Mouse (Mus musculus): ENCODE results near the gene Eef2. TPM values are rescaled to one million over a fixed set of nuclear protein-coding genes. Genes with fewer than 3 reads are reported as not detected.
"Not testable (repeated sequence)": the region's sequence is repeated elsewhere in the genome, so short reads cannot be mapped to it uniquely, and the experiment has no call there.

Gene Eef2
- polyA plus RNA-seq, 1 experiment = 1,330 TPM

DNA sequence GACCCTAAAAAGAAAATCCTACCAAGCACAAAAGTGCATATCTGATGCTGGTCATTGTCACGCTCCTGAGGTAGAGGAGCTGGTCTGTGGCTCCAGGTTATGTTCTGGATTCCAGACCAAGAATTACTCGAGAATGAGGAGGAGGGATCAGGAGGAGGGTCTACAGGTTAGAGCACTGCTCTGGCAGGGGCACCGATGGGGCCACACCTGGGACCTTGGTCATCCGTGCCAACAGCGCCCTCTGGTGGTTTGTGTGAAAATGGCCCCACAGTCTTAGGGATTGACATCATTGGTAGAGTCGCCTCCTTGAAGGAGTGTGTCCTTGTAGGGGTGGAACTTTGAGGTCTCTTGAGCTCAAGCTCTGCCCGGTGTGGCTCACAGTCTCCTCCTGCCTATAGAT lies 41.5 kb downstream of the Eef2 start:
- H3K27ac ChIP-seq (ENCODE audit: insufficient read depth, low read depth, low read length) = no peak overlapping the region
- H3K4me3 ChIP-seq (ENCODE audit: insufficient read depth, low read depth, low read length) = no peak overlapping the region
- TF ChIP-seq CTCF (conservative IDR thresholded peaks at IDR 0.05; ENCODE audit: insufficient read depth, insufficient read length, low read depth, low read length) (peak; percentile 84), POLR2A (IDR thresholded peaks at IDR 0.05; ENCODE audit: low read depth, low read length) (no peak)
- DNase-seq = peak; percentile 75
- H3K4me1 ChIP-seq (ENCODE audit: control insufficient read depth, insufficient read depth, low read length) = 0 out of 2 replicates have a peak, but pooled peaks cover 3% of the 10 kb centered on the region
- H3K36me3 ChIP-seq (ENCODE audit: control insufficient read depth, insufficient read depth, low read length) = no peaks in the 10 kb centered on the region
- WGBS = 23% methylated on average over 7 of the region's 7 CpGs
- H3K27me3 ChIP-seq (replicated peaks; ENCODE audit: control insufficient read depth, insufficient read depth, low read length) = no peaks in the 10 kb centered on the region

DNA sequence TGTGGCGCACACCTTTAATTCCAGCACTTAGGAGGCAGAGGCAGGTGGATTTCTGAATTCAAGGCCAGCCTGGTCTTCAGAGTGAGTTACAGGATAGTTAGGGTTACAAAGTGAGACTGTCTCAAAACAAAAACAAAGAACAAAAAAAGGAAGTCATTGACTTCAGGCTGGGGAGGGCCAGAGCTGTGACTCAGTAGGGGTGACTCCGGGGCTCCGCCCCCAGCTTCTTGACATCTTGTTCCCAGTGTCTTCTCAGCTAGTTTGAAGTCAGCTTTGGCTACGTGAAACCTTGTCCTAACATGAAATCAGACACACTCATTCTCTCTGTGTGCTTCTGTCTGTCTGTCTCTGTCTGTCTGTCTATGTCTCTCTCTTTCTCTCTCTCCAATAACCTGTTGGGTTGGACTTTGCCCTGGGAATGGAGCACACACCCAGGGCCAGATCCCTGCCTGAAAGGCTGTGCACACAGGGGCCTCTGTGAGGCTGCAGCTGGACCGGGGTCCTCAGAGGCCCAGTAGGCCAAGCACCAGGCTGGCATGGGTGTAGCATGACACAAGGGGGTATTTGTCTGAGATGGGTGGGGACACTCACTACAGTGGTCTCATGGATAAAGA lies 45.1 kb downstream of the Eef2 start:
- no peak overlapping the region for H3K4me3 ChIP-seq (ENCODE audit: insufficient read depth, low read depth, low read length)
- H3K27me3 ChIP-seq (replicated peaks; ENCODE audit: control insufficient read depth, insufficient read depth, low read length) = no peaks in the 10 kb centered on the region
- DNase-seq = no peak
- H3K27ac ChIP-seq (ENCODE audit: insufficient read depth, low read depth, low read length) = no peak overlapping the region
- 83% methylated on average over 5 of the region's 5 CpGs for WGBS
- no peak for TF ChIP-seq CTCF (conservative IDR thresholded peaks at IDR 0.05; ENCODE audit: insufficient read depth, insufficient read length, low read depth, low read length)
- no peak for TF ChIP-seq POLR2A (IDR thresholded peaks at IDR 0.05; ENCODE audit: low read depth, low read length)
- H3K36me3 ChIP-seq (ENCODE audit: control insufficient read depth, insufficient read depth, low read length) = no peaks in the 10 kb centered on the region
- 0 out of 2 replicates have a peak, but pooled peaks cover 3% of the 10 kb centered on the region for H3K4me1 ChIP-seq (ENCODE audit: control insufficient read depth, insufficient read depth, low read length)

DNA sequence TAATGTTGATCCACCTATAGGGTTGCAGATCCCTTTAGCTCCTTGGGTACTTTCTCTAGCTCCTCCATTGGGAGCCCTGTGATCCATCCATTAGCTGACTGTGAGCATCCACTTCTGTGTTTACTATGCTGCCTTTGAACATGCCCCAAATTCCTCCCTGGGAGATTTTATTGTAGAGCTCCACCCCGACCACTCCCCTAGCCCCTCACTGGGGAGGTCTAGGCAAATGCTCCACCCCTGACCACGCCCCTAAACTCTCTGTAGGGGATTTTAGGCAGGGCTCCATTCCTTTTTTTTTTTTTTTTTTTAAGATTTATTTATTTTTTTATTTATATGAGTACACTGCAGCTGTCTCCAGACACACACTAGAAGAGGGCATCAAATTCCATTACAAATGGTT lies 47.3 kb downstream of the Eef2 start:
- not testable (repeated sequence) for H3K36me3 ChIP-seq (ENCODE audit: control insufficient read depth, insufficient read depth, low read length); H3K27me3 ChIP-seq (replicated peaks; ENCODE audit: control insufficient read depth, insufficient read depth, low read length); DNase-seq; H3K4me1 ChIP-seq (ENCODE audit: control insufficient read depth, insufficient read depth, low read length); H3K27ac ChIP-seq (ENCODE audit: insufficient read depth, low read depth, low read length); H3K4me3 ChIP-seq (ENCODE audit: insufficient read depth, low read depth, low read length)
- WGBS = 50% methylated on average over 2 of the region's 2 CpGs

DNA sequence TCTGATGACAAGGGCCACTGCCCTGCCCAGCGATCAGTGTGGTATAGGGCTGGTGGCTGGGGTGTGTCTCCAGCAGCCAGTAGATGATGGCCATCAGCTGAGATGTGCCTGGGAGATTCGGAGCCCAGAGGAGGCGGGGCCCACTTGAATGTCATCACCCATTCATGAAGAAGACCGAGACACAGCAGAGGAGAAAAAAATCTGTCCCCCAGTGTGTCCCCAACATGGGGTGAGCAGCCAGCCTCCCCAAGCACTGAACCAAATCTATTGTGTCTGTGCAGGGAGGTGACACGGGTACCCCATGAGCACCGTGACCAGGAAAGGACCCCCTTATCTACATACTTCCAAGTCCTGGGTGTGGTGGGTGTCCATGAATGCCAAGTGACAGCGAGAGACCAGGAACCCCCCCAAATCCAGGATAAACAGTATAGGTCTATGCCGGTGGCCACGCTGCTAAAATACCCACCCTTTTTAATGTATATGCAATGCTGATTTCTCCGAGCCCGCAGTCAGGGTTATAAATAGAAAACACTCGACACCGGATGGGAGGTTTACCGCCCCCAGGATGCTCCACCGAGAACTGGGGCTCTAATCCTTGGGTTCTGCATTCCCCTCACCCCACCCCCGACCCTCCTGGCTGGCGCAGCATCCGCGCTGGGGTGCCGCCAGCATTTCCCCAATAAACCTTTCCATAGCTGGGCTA lies 53.5 kb downstream of the Eef2 start:
- TF ChIP-seq CTCF (conservative IDR thresholded peaks at IDR 0.05; ENCODE audit: insufficient read depth, insufficient read length, low read depth, low read length) = no peak
- no peak for TF ChIP-seq POLR2A (IDR thresholded peaks at IDR 0.05; ENCODE audit: low read depth, low read length)
- WGBS = 19% methylated on average over 20 of the region's 20 CpGs
- Histone ChIP-seq H3K36me3 (ENCODE audit: control insufficient read depth, insufficient read depth, low read length) (no peaks in the 10 kb centered on the region), H3K4me3 (ENCODE audit: insufficient read depth, low read depth, low read length) (no peak overlapping the region), H3K4me1 (ENCODE audit: control insufficient read depth, insufficient read depth, low read length) (0 out of 2 replicates have a peak, but pooled peaks cover 3% of the 10 kb centered on the region), H3K27me3 (replicated peaks; ENCODE audit: control insufficient read depth, insufficient read depth, low read length) (no peaks in the 10 kb centered on the region), H3K27ac (ENCODE audit: insufficient read depth, low read depth, low read length) (no peak overlapping the region)
- DNase-seq = no peak

DNA sequence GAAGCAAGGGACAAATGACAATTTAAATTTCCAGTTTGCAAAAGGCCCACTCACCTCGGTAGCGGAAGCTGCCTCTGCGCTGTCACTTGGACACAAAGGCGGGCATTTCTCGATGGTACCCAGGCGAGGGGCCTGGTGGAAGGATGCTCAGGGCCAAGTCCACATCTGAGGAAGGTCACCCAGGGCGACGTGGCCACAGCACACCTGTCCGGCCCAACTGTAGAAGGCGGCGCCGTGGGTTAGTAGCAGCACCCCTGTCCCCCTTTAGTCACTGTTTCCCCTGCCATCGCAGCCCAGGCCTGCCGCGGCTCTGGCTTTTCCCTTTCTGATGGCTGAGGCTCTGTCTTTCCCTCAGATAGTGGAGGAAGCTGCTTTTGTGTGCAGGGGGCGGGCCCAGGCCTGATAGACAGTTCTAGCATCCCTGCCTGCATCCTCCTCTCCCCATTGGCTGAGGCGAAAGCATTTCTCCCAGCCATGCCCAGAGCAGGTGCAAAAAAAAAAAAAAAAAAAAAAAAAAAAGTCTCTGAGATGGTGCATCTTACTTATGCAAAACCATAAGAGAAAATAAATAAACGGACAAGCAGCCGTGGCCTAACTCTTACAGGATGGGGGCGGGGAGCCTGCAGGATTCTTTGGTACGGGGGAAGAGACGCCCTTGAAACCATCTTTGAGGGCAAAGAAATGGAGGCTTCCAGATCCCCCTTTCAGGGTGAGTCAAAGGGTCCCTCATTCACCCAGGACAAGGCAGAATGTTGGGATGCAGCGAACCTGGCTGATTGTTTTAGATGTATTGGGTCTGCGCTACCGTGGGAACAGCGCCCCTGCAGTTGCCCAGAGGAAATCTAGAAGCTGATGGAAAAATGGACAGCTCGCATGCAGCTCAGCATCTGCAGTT lies 54.3 kb downstream of the Eef2 start, which contains the start of gene Atcay:
Gene Atcay (minus strand): TSS at position 396 of the 895 bp plus-strand sequence.
- Histone ChIP-seq H3K27ac (ENCODE audit: insufficient read depth, low read depth, low read length) (no peak within 1 kb of the TSS), H3K27me3 (replicated peaks; ENCODE audit: control insufficient read depth, insufficient read depth, low read length) (no peaks in the 10 kb centered on the region), H3K36me3 (ENCODE audit: control insufficient read depth, insufficient read depth, low read length) (no peaks in the 10 kb centered on the region), H3K4me3 (ENCODE audit: insufficient read depth, low read depth, low read length) (no peak within 1 kb of the TSS), H3K4me1 (ENCODE audit: control insufficient read depth, insufficient read depth, low read length) (0 out of 2 replicates have a peak, but pooled peaks cover 3% of the 10 kb centered on the region)
- TF ChIP-seq POLR2A (IDR thresholded peaks at IDR 0.05; ENCODE audit: low read depth, low read length) (no peak), CTCF (conservative IDR thresholded peaks at IDR 0.05; ENCODE audit: insufficient read depth, insufficient read length, low read depth, low read length) (peak; percentile 64)
- DNase-seq = no peak
- WGBS = 9% methylated on average over 27 of the region's 27 CpGs

DNA sequence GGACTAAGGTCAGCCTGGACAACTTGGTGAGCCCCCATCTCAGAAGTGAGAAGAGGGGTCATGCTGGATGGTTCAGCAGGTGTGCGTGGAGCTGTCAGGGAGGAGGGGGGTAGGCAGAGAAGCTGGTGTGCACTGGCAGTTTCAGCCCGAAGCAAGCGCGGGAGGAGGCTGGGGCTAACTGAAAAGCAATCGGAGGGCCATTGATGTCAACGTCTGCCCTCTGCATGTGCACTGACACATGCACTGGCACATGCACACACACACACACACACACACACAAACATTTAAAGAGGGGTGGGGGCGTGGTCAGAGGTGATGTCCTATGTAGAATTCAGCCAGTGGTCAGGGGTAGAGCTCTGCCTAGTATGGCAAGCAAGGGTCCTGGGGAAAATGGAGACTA lies 55.0 kb downstream of the Eef2 start:
- WGBS = 38% methylated on average over 7 of the region's 7 CpGs
- Histone ChIP-seq H3K36me3 (ENCODE audit: control insufficient read depth, insufficient read depth, low read length) (no peaks in the 10 kb centered on the region), H3K4me3 (ENCODE audit: insufficient read depth, low read depth, low read length) (no peak overlapping the region), H3K4me1 (ENCODE audit: control insufficient read depth, insufficient read depth, low read length) (0 out of 2 replicates have a peak, but pooled peaks cover 3% of the 10 kb centered on the region), H3K27ac (ENCODE audit: insufficient read depth, low read depth, low read length) (no peak overlapping the region), H3K27me3 (replicated peaks; ENCODE audit: control insufficient read depth, insufficient read depth, low read length) (no peaks in the 10 kb centered on the region)
- DNase-seq = no peak
- no peak for TF ChIP-seq POLR2A (IDR thresholded peaks at IDR 0.05; ENCODE audit: low read depth, low read length)
- no peak for TF ChIP-seq CTCF (conservative IDR thresholded peaks at IDR 0.05; ENCODE audit: insufficient read depth, insufficient read length, low read depth, low read length)

Other genes starting within 250 kb of the Eef2 start
- gene Gadd45b, start 246.6 kb upstream of the Eef2 start, polyA plus RNA-seq (2012; rRNA removed) = 10.1 and 11.3 TPM in 2 replicates
- gene Gng7, start 161.7 kb upstream of the Eef2 start, polyA plus RNA-seq (2012; rRNA removed) = 1.9 and 2.0 TPM in 2 replicates
- gene Diras1, start 151.0 kb upstream of the Eef2 start, polyA plus RNA-seq (2012; rRNA removed) = 0.04 and 0.25 TPM in 2 replicates
- 37.5 and 39.6 TPM in 2 replicates for gene Slc39a3, start 139.2 kb upstream of the Eef2 start, polyA plus RNA-seq (2012; rRNA removed)
- gene Sgta, start 116.5 kb upstream of the Eef2 start, polyA plus RNA-seq (2012; rRNA removed) = 183 and 212 TPM in 2 replicates
- 22.2 and 26.1 TPM in 2 replicates for gene Thop1, start 106.6 kb upstream of the Eef2 start, polyA plus RNA-seq (2012; rRNA removed)
- 0.20 and 0.52 TPM in 2 replicates for gene Creb3l3, start 77.8 kb upstream of the Eef2 start, polyA plus RNA-seq (2012; rRNA removed)
- 173 and 180 TPM in 2 replicates for gene Map2k2, start 70.7 kb upstream of the Eef2 start, polyA plus RNA-seq (2012; rRNA removed)
- 36.0 and 37.1 TPM in 2 replicates for gene Zbtb7a, start 41.4 kb upstream of the Eef2 start, polyA plus RNA-seq (2012; rRNA removed)
- gene Pias4, start 8.7 kb upstream of the Eef2 start, polyA plus RNA-seq (2012; rRNA removed) = 34.6 and 36.8 TPM in 2 replicates
- 52.9 and 54.0 TPM in 2 replicates for gene Dapk3, start 6.4 kb downstream of the Eef2 start, polyA plus RNA-seq (2012; rRNA removed)
- gene 4930442H23Rik, start 7.2 kb downstream of the Eef2 start, polyA plus RNA-seq (2012; rRNA removed) = not detected in 2 replicates
- 0.97 TPM in 1 of 2 replicates, not detected in the other for gene Nmrk2, start 25.4 kb downstream of the Eef2 start, polyA plus RNA-seq (2012; rRNA removed)
- gene Atcay, start 54.2 kb downstream of the Eef2 start, polyA plus RNA-seq (2012; rRNA removed) = 0.05 and 0.39 TPM in 2 replicates
- gene Zfr2, start 56.5 kb downstream of the Eef2 start, polyA plus RNA-seq (2012; rRNA removed) = 4.6 and 6.0 TPM in 2 replicates
- gene Matk, start 76.3 kb downstream of the Eef2 start, polyA plus RNA-seq (2012; rRNA removed) = 0.57 and 1.5 TPM in 2 replicates
- 130 TPM in 2 replicates for gene Mrpl54, start 90.3 kb downstream of the Eef2 start, polyA plus RNA-seq (2012; rRNA removed)
- gene Apba3, start 90.3 kb downstream of the Eef2 start, polyA plus RNA-seq (2012; rRNA removed) = 142 and 147 TPM in 2 replicates
- gene Tjp3, start 115.0 kb downstream of the Eef2 start, polyA plus RNA-seq (2012; rRNA removed) = 13.2 and 19.0 TPM in 2 replicates
- gene Pip5k1c, start 116.3 kb downstream of the Eef2 start, polyA plus RNA-seq (2012; rRNA removed) = 70.7 and 76.3 TPM in 2 replicates
- gene Cactin, start 144.5 kb downstream of the Eef2 start, polyA plus RNA-seq (2012; rRNA removed) = 23.7 and 24.5 TPM in 2 replicates
- gene Tbxa2r, start 152.1 kb downstream of the Eef2 start, polyA plus RNA-seq (2012; rRNA removed) = 16.6 and 21.7 TPM in 2 replicates
- gene Gipc3, start 166.6 kb downstream of the Eef2 start, polyA plus RNA-seq (2012; rRNA removed) = 1.4 and 1.5 TPM in 2 replicates
- 66.4 and 82.1 TPM in 2 replicates for gene Hmg20b, start 173.8 kb downstream of the Eef2 start, polyA plus RNA-seq (2012; rRNA removed)
- gene Mfsd12, start 180.9 kb downstream of the Eef2 start, polyA plus RNA-seq (2012; rRNA removed) = 23.4 and 28.1 TPM in 2 replicates
- gene 4930404N11Rik, start 189.2 kb downstream of the Eef2 start, polyA plus RNA-seq (2012; rRNA removed) = 0.16 and 0.61 TPM in 2 replicates
- gene Fzr1, start 201.9 kb downstream of the Eef2 start, polyA plus RNA-seq (2012; rRNA removed) = 41.1 and 49.8 TPM in 2 replicates
- gene Dohh, start 207.8 kb downstream of the Eef2 start, polyA plus RNA-seq (2012; rRNA removed) = 60.6 and 79.8 TPM in 2 replicates
- gene Gm48551, start 207.8 kb downstream of the Eef2 start, polyA plus RNA-seq (2012; rRNA removed) = 2.1 and 2.3 TPM in 2 replicates
- gene Gm48552, start 212.4 kb downstream of the Eef2 start, polyA plus RNA-seq (2012; rRNA removed) = 1.0 and 2.8 TPM in 2 replicates
- 693 and 694 TPM in 2 replicates for gene Smim24, start 216.4 kb downstream of the Eef2 start, polyA plus RNA-seq (2012; rRNA removed)

All from kidney, adult 2 months (tissue).